Mouse (Mus musculus): ENCODE results near the gene Otx1. TPM values are rescaled to one million over a fixed set of nuclear protein-coding genes. Genes with fewer than 3 reads are reported as not detected.

Otx1 gene
- total and polyA plus RNA-seq, 3 experiments: not detected

GRCm38 (mm10) chr11:21992761-21993596, 9.7 kb downstream of the Otx1 start:
- Histone ChIP-seq H3K4me3 (replicated peaks in 1 of 3; ENCODE audit: low read depth in 2 of 3, low read length in 2 of 3, poor library complexity in 1 of 3) (no peak overlapping the region), H3K79me2 (replicated peaks; ENCODE audit: control insufficient read depth, extremely low read depth, insufficient read depth, poor library complexity, severe bottlenecking) (no peaks in the 10 kb centered on the region), H3K4me1 (ENCODE audit: control insufficient read depth in 1 of 2, insufficient read depth in 2 of 2) (no peaks in the 10 kb centered on the region), H3K36me3 (replicated peaks in 1 of 2; ENCODE audit: control insufficient read depth in 1 of 2, insufficient read depth in 1 of 2, low read length in 1 of 2) (no peaks in the 10 kb centered on the region), H3K27me3 (replicated peaks) (no peaks in the 10 kb centered on the region), H3K4me2 (ENCODE audit: insufficient read depth, low read depth, poor library complexity, severe bottlenecking) (no peak overlapping the region), H3K9ac (ENCODE audit: insufficient read depth, low read depth) (no peak overlapping the region), H3K27ac (ENCODE audit: insufficient read depth, low read depth) (no peak overlapping the region), H3K9me3 (replicated peaks; ENCODE audit: low read length) (peaks cover 40% of the 10 kb centered on the region)
- no peak for DNase-seq (ENCODE audit: extremely low read depth)
- in situ Hi-C loops (cut with MboI; ENCODE audit: low pct_ligation_motif_present, low pct_unique_long_range_greater_than_20kb, low sequenced_read_pairs): no loop called here
- TF ChIP-seq TBP (conservative IDR thresholded peaks at IDR 0.05; ENCODE audit: low read depth, low read length): no peak
- no peak for TF ChIP-seq MAZ (IDR thresholded peaks at IDR 0.05; ENCODE audit: low read depth, low read length)
- TF ChIP-seq NRF1 (IDR thresholded peaks at IDR 0.05; ENCODE audit: low read depth, low read length): no peak
- TF ChIP-seq ETS1 (conservative IDR thresholded peaks at IDR 0.05; ENCODE audit: low read depth, low read length): no peak
- TF ChIP-seq ZC3H11A (IDR thresholded peaks at IDR 0.05; ENCODE audit: low read depth, low read length): no peak
- TF ChIP-seq JUN (IDR thresholded peaks at IDR 0.05; ENCODE audit: insufficient read depth, low read depth, low read length): no peak
- TF ChIP-seq RAD21 (IDR thresholded peaks at IDR 0.05; ENCODE audit: low read depth, low read length): no peak
- TF ChIP-seq USF1 (IDR thresholded peaks at IDR 0.05; ENCODE audit: low read depth, low read length): no peak
- no peak for TF ChIP-seq POLR2AphosphoS2 (IDR thresholded peaks at IDR 0.05; ENCODE audit: low read depth, low read length)
- no peak for TF ChIP-seq POLR2A (IDR thresholded peaks at IDR 0.05; ENCODE audit: low read depth, low read length)
- no peak for TF ChIP-seq TCF12 (IDR thresholded peaks at IDR 0.05; ENCODE audit: low read depth, low read length)
- TF ChIP-seq MAFK (IDR thresholded peaks at IDR 0.05; ENCODE audit: insufficient replicate concordance, low read length): no peak
- TF ChIP-seq JUND (conservative IDR thresholded peaks at IDR 0.05; ENCODE audit: low read depth, low read length): no peak
- TF ChIP-seq KAT2A (IDR thresholded peaks at IDR 0.05; ENCODE audit: insufficient replicate concordance, low read length): no peak
- TF ChIP-seq ZNF384 (IDR thresholded peaks at IDR 0.05; ENCODE audit: low read depth, low read length): no peak
- no peak for TF ChIP-seq IRF4 (IDR thresholded peaks at IDR 0.05; ENCODE audit: low read depth, low read length)
- no peak for TF ChIP-seq ZMIZ1 (IDR thresholded peaks at IDR 0.05; ENCODE audit: low read depth, low read length)
- dilution Hi-C loops (cut with MboI; ENCODE audit: extremely low pct_ligation_motif_present, extremely low pct_unique_long_range_greater_than_20kb, low sequenced_read_pairs): no loop called here

- H3K4me3 ChIP-seq (replicated peaks in 1 of 3; ENCODE audit: low read depth in 2 of 3, low read length in 2 of 3, poor library complexity in 1 of 3): no peak overlapping the region
- dilution Hi-C loops (cut with MboI; ENCODE audit: extremely low pct_ligation_motif_present, extremely low pct_unique_long_range_greater_than_20kb, low sequenced_read_pairs) (no loop called here), in situ Hi-C loops (cut with MboI; ENCODE audit: low pct_ligation_motif_present, low pct_unique_long_range_greater_than_20kb, low sequenced_read_pairs) (no loop called here)
- TF ChIP-seq ZKSCAN1 (IDR thresholded peaks at IDR 0.05; ENCODE audit: borderline replicate concordance, low read depth, low read length) (no peak), IRF4 (IDR thresholded peaks at IDR 0.05; ENCODE audit: low read depth, low read length) (no peak), TBP (conservative IDR thresholded peaks at IDR 0.05; ENCODE audit: low read depth, low read length) (no peak), MEF2A (IDR thresholded peaks at IDR 0.05; ENCODE audit: borderline replicate concordance, low read depth, low read length) (no peak), MXI1 (IDR thresholded peaks at IDR 0.05; ENCODE audit: low read depth, low read length) (no peak), NRF1 (IDR thresholded peaks at IDR 0.05; ENCODE audit: low read depth, low read length) (no peak), BHLHE40 (IDR thresholded peaks at IDR 0.05; ENCODE audit: low read depth, low read length) (no peak), JUND (conservative IDR thresholded peaks at IDR 0.05; ENCODE audit: low read depth, low read length) (no peak), NELFE (IDR thresholded peaks at IDR 0.05; ENCODE audit: low read depth, low read length) (no peak), E2F4 (IDR thresholded peaks at IDR 0.05; ENCODE audit: insufficient replicate concordance, low read depth, low read length) (no peak), RCOR1 (conservative IDR thresholded peaks at IDR 0.05; ENCODE audit: low read depth, low read length) (no peak), EP300 (IDR thresholded peaks at IDR 0.05; ENCODE audit: low read length) (no peak), CTCF (conservative IDR thresholded peaks at IDR 0.05 in 1 of 2, IDR thresholded peaks at IDR 0.05 in 1 of 2; ENCODE audit: low read depth in 2 of 2, low read length in 2 of 2) (no peak), CHD1 (IDR thresholded peaks at IDR 0.05; ENCODE audit: low read depth, low read length) (no peak), MAX (IDR thresholded peaks at IDR 0.05; ENCODE audit: low read length) (no peak), UBTF (IDR thresholded peaks at IDR 0.05; ENCODE audit: low read depth, low read length) (no peak), POLR2AphosphoS2 (IDR thresholded peaks at IDR 0.05; ENCODE audit: low read depth, low read length) (no peak), HCFC1 (IDR thresholded peaks at IDR 0.05; ENCODE audit: low read depth, low read length) (no peak)
- H3K4me1 ChIP-seq (ENCODE audit: control insufficient read depth in 1 of 2, insufficient read depth in 2 of 2): no peaks in the 10 kb centered on the region
- no peaks in the 10 kb centered on the region for H3K27me3 ChIP-seq (replicated peaks)
- H3K79me2 ChIP-seq (replicated peaks; ENCODE audit: control insufficient read depth, extremely low read depth, insufficient read depth, poor library complexity, severe bottlenecking): no peaks in the 10 kb centered on the region
- H3K27ac ChIP-seq (ENCODE audit: insufficient read depth, low read depth): no peak overlapping the region
- DNase-seq (ENCODE audit: extremely low read depth): no peak
- no peaks in the 10 kb centered on the region for H3K36me3 ChIP-seq (replicated peaks in 1 of 2; ENCODE audit: control insufficient read depth in 1 of 2, insufficient read depth in 1 of 2, low read length in 1 of 2)
- no peak overlapping the region for H3K4me2 ChIP-seq (ENCODE audit: insufficient read depth, low read depth, poor library complexity, severe bottlenecking)
- peaks cover 10% of the 10 kb centered on the region for H3K9me3 ChIP-seq (replicated peaks; ENCODE audit: low read length)
- no peak overlapping the region for H3K9ac ChIP-seq (ENCODE audit: insufficient read depth, low read depth)
Observed at GRCm38 (mm10) chr11:21988398-21988946, 14.2 kb downstream of the Otx1 start.
